Mouse (Mus musculus) intestine, embryonic 16.5 days (tissue): ENCODE measurements around the gene Defb6. TPM values are rescaled to one million over a fixed set of nuclear protein-coding genes. Genes with fewer than 3 reads are reported as not detected.

Source experiments
- ATAC-seq: fragments of 200-750 bp; cut with Nextera tagmentation; 2 replicates; pipeline ENCODE4 v1.8.0; 2017; ENCODE audit warnings: moderate TSS enrichment, moderate library complexity
- H3K27ac ChIP-seq: fragments of 300-500 bp; sonication (generic); 2 replicates; pipeline ENCODE4 v1.5.1; 2014; ENCODE audit warnings: mild to moderate bottlenecking, low read length
- H3K27me3 ChIP-seq: fragments of 300-500 bp; sonication (generic); replicated peaks from 2 replicates; pipeline ENCODE4 v1.6.1; 2014; ENCODE audit warnings: low read length, control low read depth, mixed read lengths; ENCODE audit not compliant: control insufficient read depth, insufficient read depth
- H3K36me3 ChIP-seq: fragments of 300-500 bp; sonication (generic); 2 replicates; pipeline ENCODE4 v1.6.1; 2014; ENCODE audit warnings: low read length, control low read depth; ENCODE audit not compliant: control insufficient read depth, insufficient read depth
- H3K4me1 ChIP-seq: fragments of 300-500 bp; sonication (generic); 2 replicates; pipeline ENCODE4 v1.6.1; 2014; ENCODE audit warnings: low read length, control low read depth, mixed read lengths; ENCODE audit not compliant: control insufficient read depth, insufficient read depth
- H3K4me2 ChIP-seq: fragments of 300-500 bp; sonication (generic); 2 replicates; pipeline ENCODE4 v1.6.1; 2014; ENCODE audit warnings: low read depth, low read length, control low read depth
- H3K4me3 ChIP-seq: fragments of 300-500 bp; sonication (generic); 2 replicates; pipeline ENCODE4 v1.5.1; 2014; ENCODE audit warnings: mild to moderate bottlenecking, low read length
- H3K9ac ChIP-seq: fragments of 300-500 bp; sonication (generic); 2 replicates; pipeline ENCODE4 v1.6.1; 2014; ENCODE audit warnings: low read depth, low read length
- H3K9me3 ChIP-seq: fragments of 300-500 bp; sonication (generic); 2 replicates; pipeline ENCODE4 v1.6.1; 2016; ENCODE audit warnings: low read length, control low read depth; ENCODE audit not compliant: control insufficient read depth
- WGBS: fragments of 180-500 bp; shearing (Covaris S2); extraction: QIAGEN DNeasy Blood & Tissue Kit; methylation state at CpG from one replicate; pipeline ENCODE4 v1.1.7; 2014; 5-methylcytosine and 5-hydroxymethylcytosine counted together
- polyA plus RNA-seq: library from polyadenylated mRNA; unstranded; fragments of >200 nt; fragmentation: Nextera tagmentation; extraction: Ambion mirVana; gene quantifications from 2 replicates; pipeline ENCODE4 v1.2.1, GENCODE M21; 2015

Defb6 gene
- polyA plus RNA-seq, result not detected in 2 replicates

DNA sequence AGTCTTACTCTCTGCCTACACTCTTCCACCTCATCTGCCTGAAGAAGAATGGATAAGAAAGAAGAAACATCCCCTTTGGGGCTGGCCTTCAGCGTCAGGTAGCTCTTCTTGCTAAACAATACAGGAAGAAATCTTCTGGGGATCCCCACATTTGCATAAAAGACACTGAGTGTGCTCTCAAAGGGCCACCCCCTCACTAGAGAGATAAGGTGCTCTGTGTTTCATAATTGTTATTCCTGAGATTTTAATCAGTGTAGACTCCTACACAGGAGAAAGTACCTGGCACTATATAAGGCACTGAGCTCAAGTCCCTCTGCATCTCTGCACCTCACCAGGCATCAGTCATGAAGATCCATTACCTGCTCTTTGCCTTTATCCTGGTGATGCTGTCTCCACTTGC, at the start of gene Defb6:
Gene Defb6 (plus strand): TSS at position 318 of the 400 bp plus-strand sequence.
- WGBS, result 62% methylated on average over 1 of the region's 1 CpGs
- ATAC-seq, result no peak
- no peaks in the 10 kb centered on the region for H3K9me3 ChIP-seq

DNA sequence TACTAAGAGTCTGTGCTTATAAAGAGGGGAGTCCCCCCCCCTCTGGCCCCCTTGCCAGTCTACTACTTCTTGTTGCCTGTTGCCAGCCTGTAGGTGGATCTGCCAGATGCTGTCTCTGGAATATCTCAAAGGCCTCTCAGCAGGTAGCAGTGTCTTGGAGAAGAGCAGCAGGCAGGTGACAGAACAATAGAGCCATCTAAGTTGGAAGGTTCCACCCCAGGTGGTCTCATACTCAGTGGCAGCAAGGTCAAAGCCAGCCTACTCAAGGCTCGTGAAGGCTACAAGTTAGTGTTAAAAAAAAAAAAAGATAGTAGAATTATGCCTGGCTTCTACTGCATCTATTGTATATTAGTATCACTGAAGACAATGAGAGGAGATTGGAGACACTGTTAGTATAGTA, 12.8 kb downstream of the Defb6 start:
- Histone ChIP-seq H3K36me3 (no peaks in the 10 kb centered on the region), H3K27ac (no peak overlapping the region), H3K27me3 (no peaks in the 10 kb centered on the region), H3K4me3 (no peak overlapping the region), H3K9me3 (no peaks in the 10 kb centered on the region), H3K4me1 (no peaks in the 10 kb centered on the region), H3K4me2 (no peak overlapping the region), H3K9ac (no peak overlapping the region)
- no peak for ATAC-seq
- 67% methylated on average over 1 of the region's 1 CpGs for WGBS

More for the DNA sequence above, at the start of gene Defb6:
- Histone ChIP-seq H3K4me3 (no peak within 1 kb of the TSS), H3K4me2 (no peak within 1 kb of the TSS), H3K27ac (no peak within 1 kb of the TSS), H3K9ac (no peak within 1 kb of the TSS), H3K27me3 (no peaks in the 10 kb centered on the region), H3K36me3 (no peaks in the 10 kb centered on the region), H3K4me1 (no peaks in the 10 kb centered on the region)

DNA sequence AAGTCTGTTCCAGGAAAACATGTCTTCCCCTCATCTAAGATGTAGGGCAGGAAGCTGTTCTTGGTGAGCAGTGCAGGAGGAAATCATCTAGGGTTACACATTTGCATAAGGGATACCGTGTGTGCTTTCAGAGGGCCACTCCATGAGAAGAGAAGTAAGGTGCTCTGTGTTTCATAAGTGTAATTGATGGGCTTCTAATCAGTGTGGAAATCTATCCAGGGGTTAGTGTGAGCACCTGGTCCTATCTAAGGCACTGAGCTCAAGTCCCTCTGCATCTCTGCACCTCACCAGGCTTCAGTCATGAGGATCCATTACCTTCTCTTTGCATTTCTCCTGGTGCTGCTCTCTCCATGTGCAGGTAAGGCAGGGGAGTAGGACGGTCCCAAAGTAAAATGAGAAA, 14.3 kb downstream of the Defb6 start, which contains the start of gene Defb46:
Gene Defb46 (plus strand): TSS at position 301 of the 400 bp plus-strand sequence.
- Histone ChIP-seq H3K27me3 (no peaks in the 10 kb centered on the region), H3K9ac (no peak within 1 kb of the TSS), H3K36me3 (no peaks in the 10 kb centered on the region), H3K4me2 (no peak within 1 kb of the TSS), H3K27ac (no peak within 1 kb of the TSS), H3K9me3 (no peaks in the 10 kb centered on the region), H3K4me3 (no peak within 1 kb of the TSS), H3K4me1 (no peaks in the 10 kb centered on the region)
- WGBS, result 75% methylated on average over 2 of the region's 2 CpGs
- no peak for ATAC-seq

DNA sequence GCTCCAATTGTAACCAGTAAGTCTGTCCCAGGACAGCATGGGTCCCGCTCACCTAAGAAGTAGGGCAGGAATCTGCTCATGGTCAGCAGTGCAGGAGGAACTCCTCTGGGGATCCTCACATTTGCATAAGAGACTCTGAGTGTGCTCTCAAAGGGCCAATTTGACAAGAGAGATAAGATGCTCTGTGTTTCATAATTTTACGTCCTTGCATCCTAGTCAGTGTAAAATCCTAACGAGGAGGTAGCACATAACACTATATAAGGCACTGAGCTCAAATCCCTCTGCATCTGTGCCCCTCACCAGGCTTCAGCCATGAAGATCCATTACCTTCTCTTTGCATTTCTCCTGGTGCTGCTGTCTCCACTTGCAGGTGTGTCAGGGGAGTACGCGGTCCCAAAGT, 22.0 kb downstream of the Defb6 start, which contains the start of gene Defb5:
Gene Defb5 (plus strand): TSS at position 301 of the 400 bp plus-strand sequence.
- no peaks in the 10 kb centered on the region for H3K4me1 ChIP-seq
- H3K4me3 ChIP-seq, result no peak within 1 kb of the TSS
- no peaks in the 10 kb centered on the region for H3K27me3 ChIP-seq
- ATAC-seq, result no peak
- H3K9me3 ChIP-seq, result no peaks in the 10 kb centered on the region
- no peak within 1 kb of the TSS for H3K9ac ChIP-seq
- H3K36me3 ChIP-seq, result no peaks in the 10 kb centered on the region
- no peak within 1 kb of the TSS for H3K27ac ChIP-seq
- H3K4me2 ChIP-seq, result no peak within 1 kb of the TSS
- WGBS, result 87% methylated on average over 5 of the region's 5 CpGs

DNA sequence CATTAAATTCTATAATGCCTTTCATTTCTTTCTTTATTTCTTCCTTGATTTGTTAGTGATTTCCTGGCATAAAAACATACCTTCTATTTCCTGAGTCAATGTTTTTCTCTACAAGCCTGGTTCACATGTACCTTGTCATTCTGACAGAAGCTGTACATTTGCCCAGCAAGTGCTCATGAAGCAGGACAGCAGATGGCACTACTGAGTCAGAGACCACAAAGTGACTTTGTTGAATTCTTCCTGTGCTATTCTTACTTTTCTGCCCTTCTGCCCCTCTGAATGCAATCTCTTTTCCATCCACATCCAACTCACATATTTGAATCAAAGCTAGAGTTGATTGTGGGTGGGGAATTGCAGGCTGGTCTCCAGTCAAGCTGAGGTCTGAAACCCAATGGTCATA, 32.9 kb downstream of the Defb6 start:
- Histone ChIP-seq H3K4me3 (no peak overlapping the region), H3K4me1 (no peaks in the 10 kb centered on the region), H3K27ac (no peak overlapping the region), H3K27me3 (no peaks in the 10 kb centered on the region), H3K9ac (no peak overlapping the region), H3K9me3 (no peaks in the 10 kb centered on the region), H3K36me3 (no peaks in the 10 kb centered on the region), H3K4me2 (no peak overlapping the region)
- ATAC-seq, result no peak

DNA sequence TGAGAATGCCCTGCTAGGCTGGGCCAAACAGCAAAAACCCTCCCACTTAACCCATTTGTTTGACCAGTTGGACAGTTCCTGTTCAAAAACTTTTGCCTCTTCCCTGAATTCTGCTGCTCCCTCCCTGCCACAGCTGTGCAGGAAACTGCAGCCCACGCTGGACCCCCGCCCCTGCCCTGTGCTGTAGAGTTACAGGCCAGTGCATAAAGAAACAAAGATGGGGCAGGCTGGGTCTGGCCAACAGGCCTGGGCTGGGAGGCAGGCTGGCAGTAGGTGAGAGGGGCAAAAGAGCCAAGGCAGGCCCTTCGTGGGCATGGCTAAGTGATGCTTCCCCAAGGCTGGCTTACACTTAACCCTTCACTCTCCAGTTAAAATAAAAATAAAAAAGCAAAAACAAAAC, 34.4 kb downstream of the Defb6 start:
- H3K4me3 ChIP-seq, result no peak overlapping the region

More for the DNA sequence above, 34.4 kb downstream of the Defb6 start:
- 45% methylated on average over 3 of the region's 3 CpGs for WGBS
- no peaks in the 10 kb centered on the region for H3K27me3 ChIP-seq
- no peaks in the 10 kb centered on the region for H3K36me3 ChIP-seq
- H3K9ac ChIP-seq, result no peak overlapping the region
- H3K4me1 ChIP-seq, result no peaks in the 10 kb centered on the region
- H3K4me2 ChIP-seq, result no peak overlapping the region
- H3K9me3 ChIP-seq, result no peaks in the 10 kb centered on the region
- no peak overlapping the region for H3K27ac ChIP-seq
- ATAC-seq, result no peak

Other genes starting within 250 kb of the Defb6 start
- 0.42 TPM in 1 of 2 replicates, not detected in the other for gene Defb40, start 247.2 kb upstream of the Defb6 start, polyA plus RNA-seq
- 2.1 and 3.9 TPM in 2 replicates for gene Defb37, start 234.4 kb upstream of the Defb6 start, polyA plus RNA-seq
- not detected in 2 replicates for gene Defb38, start 198.9 kb upstream of the Defb6 start, polyA plus RNA-seq
- not detected in 2 replicates for gene Defb39, start 160.7 kb upstream of the Defb6 start, polyA plus RNA-seq
- not detected in 2 replicates for gene Defb12, start 110.6 kb upstream of the Defb6 start, polyA plus RNA-seq
- not detected in 2 replicates for gene Defb34, start 101.7 kb upstream of the Defb6 start, polyA plus RNA-seq
- not detected in 2 replicates for gene Gm45826, start 84.7 kb upstream of the Defb6 start, polyA plus RNA-seq
- gene Defb14, start 31.1 kb upstream of the Defb6 start, polyA plus RNA-seq, result not detected in 2 replicates
- not detected in 2 replicates for gene Defb4, start 26.8 kb upstream of the Defb6 start, polyA plus RNA-seq
- gene Defb46, start 14.4 kb downstream of the Defb6 start, polyA plus RNA-seq, result not detected in 2 replicates
- not detected in 2 replicates for gene Defb5, start 22.1 kb downstream of the Defb6 start, polyA plus RNA-seq
- gene Defb3, start 67.9 kb downstream of the Defb6 start, polyA plus RNA-seq, result not detected in 2 replicates
- not detected in 2 replicates for gene Defb8, start 222.1 kb downstream of the Defb6 start, polyA plus RNA-seq